Mouse (Mus musculus): ENCODE measurements around the gene Stk24. TPM values are rescaled to one million over a fixed set of nuclear protein-coding genes. Genes with fewer than 3 reads are reported as not detected.
A peak's percentile ranks its signal among the peaks of the same experiment; 100 is the strongest.

Gene Stk24
- polyA plus RNA-seq, 1 experiment from 2014 or later, result 47.7 TPM

DNA sequence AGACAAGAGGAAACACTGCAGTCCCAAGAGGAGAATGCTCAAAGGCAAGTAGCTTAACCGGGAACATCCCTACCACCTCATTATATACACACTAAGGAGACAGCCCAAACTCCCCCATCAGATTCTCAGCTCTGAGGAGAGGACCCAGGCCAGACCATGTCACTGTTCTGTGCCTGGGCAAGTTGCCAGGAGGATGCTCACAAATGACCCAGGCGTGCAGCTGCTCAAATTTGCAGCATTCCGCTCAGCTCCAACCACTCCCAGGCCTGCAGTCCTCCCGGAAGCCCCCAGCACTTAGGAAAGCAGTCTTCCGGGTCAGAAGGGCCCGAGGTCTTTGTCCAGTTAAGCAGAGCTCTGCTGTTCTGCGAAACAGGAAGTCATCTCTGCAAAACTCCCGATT lies 31.6 kb downstream of the Stk24 start:
- 48% methylated on average over 8 of the region's 8 CpGs for WGBS
- H3K4me1 ChIP-seq (replicated peaks), result peaks cover 66% of the 10 kb centered on the region
- no peak overlapping the region for H3K4me3 ChIP-seq (replicated peaks)
- no peaks in the 10 kb centered on the region for H3K27me3 ChIP-seq
- 0 out of 2 replicates have a peak, but pooled peaks have one; percentile 23 for ATAC-seq (ENCODE audit: insufficient number of reproducible peaks, insufficient read depth, low FRiP score, low TSS enrichment, low read depth)
- no peaks in the 10 kb centered on the region for H3K9me3 ChIP-seq
- no peak overlapping the region for H3K27ac ChIP-seq
- H3K9ac ChIP-seq (replicated peaks), result no peak overlapping the region
- H3K4me2 ChIP-seq, result no peak overlapping the region
- H3K36me3 ChIP-seq, result no peaks in the 10 kb centered on the region

DNA sequence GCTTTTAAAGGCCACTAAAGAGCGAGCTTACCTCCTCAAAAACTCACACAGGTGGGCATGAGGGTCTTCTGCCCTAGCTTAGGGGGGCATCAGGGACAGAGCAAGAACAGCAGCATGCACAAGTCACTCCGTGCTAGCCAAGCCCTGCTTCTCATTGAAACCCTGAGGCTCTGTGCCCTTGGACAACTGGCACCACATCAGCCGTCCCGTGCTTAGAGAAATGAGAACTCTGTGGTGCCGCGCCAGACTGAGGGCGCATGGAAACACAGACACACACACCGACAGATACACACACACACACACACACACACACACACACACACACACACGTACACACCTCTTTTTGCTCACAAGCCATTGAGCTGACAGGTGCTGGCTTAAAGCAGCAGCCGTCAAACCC lies 32.7 kb downstream of the Stk24 start:
- Histone ChIP-seq H3K27ac (no peak overlapping the region), H3K4me3 (replicated peaks) (no peak overlapping the region), H3K27me3 (no peaks in the 10 kb centered on the region), H3K9ac (replicated peaks) (no peak overlapping the region), H3K4me2 (no peak overlapping the region), H3K36me3 (no peaks in the 10 kb centered on the region), H3K4me1 (replicated peaks) (peaks cover 63% of the 10 kb centered on the region), H3K9me3 (no peaks in the 10 kb centered on the region)
- WGBS, result 92% methylated on average over 10 of the region's 10 CpGs
- no peak for ATAC-seq (ENCODE audit: insufficient number of reproducible peaks, insufficient read depth, low FRiP score, low TSS enrichment, low read depth)

DNA sequence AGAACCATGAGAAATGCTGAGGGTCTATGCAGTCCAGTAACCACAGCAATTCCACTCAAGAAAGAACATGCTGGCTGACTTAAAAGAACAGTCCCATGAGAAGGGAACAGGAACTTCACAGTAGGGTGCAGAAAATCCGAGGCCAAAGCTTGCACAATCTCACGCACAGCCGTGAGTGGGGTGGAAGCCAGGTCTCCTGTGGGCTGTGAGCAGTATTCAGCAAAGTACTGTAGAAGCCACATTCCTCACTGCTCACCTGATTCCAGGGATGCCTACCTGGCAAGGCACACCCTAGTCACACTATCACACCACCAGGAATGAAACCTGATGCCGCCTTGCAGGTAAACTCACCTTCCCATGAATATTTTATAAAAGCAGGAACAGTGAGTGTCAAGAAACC lies 33.2 kb downstream of the Stk24 start:
- ATAC-seq (ENCODE audit: insufficient number of reproducible peaks, insufficient read depth, low FRiP score, low TSS enrichment, low read depth), result no peak
- no peaks in the 10 kb centered on the region for H3K36me3 ChIP-seq
- no peaks in the 10 kb centered on the region for H3K9me3 ChIP-seq
- no peak overlapping the region for H3K4me2 ChIP-seq
- H3K4me1 ChIP-seq (replicated peaks), result peaks cover 63% of the 10 kb centered on the region
- WGBS, result 79% methylated on average over 4 of the region's 4 CpGs
- H3K9ac ChIP-seq (replicated peaks), result no peak overlapping the region
- no peak overlapping the region for H3K27ac ChIP-seq
- no peaks in the 10 kb centered on the region for H3K27me3 ChIP-seq
- no peak overlapping the region for H3K4me3 ChIP-seq (replicated peaks)

DNA sequence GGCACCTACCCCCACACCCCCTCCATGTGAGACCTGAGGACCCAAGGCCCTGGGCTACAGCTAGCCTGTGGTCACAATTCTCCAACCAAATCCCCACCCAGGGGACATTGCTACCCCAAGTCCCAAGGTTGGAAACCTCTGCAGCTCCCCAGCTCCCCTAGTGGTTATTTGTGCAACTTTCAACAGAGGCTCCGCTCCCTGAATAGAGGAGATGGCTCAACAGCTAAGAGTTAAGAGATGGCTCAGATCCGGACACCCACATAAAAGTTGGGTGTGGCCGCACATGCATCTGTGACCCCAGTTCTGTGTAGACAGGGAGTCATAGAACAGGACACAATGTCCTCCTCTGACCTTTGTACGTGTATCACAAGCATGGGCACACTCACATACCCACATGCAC lies 33.8 kb downstream of the Stk24 start:
- peaks cover 58% of the 10 kb centered on the region for H3K4me1 ChIP-seq (replicated peaks)
- ATAC-seq (ENCODE audit: insufficient number of reproducible peaks, insufficient read depth, low FRiP score, low TSS enrichment, low read depth), result no peak

DNA sequence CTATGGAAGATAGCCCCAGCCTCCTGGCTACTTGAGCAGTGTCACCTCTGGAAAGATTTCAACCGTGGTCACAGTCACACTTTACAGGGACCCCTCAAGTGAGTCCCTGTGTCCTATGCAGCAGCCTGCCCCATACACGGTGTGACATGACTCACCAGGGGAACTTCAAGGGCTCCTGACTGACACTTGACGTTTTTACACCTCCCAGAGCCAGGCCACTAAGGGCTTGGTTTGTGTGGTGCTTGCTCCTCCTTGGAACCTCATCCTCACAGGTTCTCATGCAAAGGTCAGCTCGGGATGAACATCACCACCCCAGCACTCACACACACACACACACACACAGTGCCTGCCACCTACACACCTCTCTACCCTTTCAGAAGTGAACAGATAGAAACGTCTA lies 34.9 kb downstream of the Stk24 start:
- Histone ChIP-seq H3K9me3 (no peaks in the 10 kb centered on the region), H3K27ac (peak overlapping the region; percentile 18; the same call in 1 of the 2 replicates), H3K4me3 (replicated peaks) (no peak overlapping the region), H3K4me1 (replicated peaks) (peaks cover 65% of the 10 kb centered on the region), H3K27me3 (no peaks in the 10 kb centered on the region), H3K4me2 (no peak overlapping the region), H3K36me3 (no peaks in the 10 kb centered on the region), H3K9ac (replicated peaks) (no peak overlapping the region)
- 54% methylated on average over 5 of the region's 5 CpGs for WGBS
- ATAC-seq (ENCODE audit: insufficient number of reproducible peaks, insufficient read depth, low FRiP score, low TSS enrichment, low read depth), result no peak

More for the DNA sequence above, 33.8 kb downstream of the Stk24 start:
- Histone ChIP-seq H3K4me3 (replicated peaks) (no peak overlapping the region), H3K27me3 (no peaks in the 10 kb centered on the region), H3K27ac (no peak overlapping the region), H3K4me2 (no peak overlapping the region), H3K36me3 (no peaks in the 10 kb centered on the region), H3K9me3 (no peaks in the 10 kb centered on the region), H3K9ac (replicated peaks) (no peak overlapping the region)
- 84% methylated on average over 4 of the region's 4 CpGs for WGBS

DNA sequence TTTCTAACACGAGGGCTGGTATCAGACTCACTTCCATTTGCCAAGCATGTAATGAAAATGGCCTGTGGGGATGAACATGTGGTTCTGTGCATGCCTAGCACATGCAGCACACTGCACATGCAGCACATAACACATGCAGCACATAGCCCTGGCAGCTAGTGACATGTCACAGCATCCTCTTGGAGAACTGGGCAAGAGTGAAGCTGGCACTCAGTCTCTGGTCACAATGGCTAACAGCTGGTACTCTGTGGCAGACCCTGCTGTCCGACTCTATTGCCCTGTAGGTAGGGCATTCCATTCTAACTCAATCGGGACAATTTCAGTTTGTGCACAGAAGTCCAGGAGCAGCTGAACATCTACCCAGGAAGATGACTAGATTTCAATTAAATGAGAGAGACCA lies 36.9 kb downstream of the Stk24 start:
- Histone ChIP-seq H3K9me3 (no peaks in the 10 kb centered on the region), H3K4me2 (no peak overlapping the region), H3K36me3 (no peaks in the 10 kb centered on the region), H3K27ac (no peak overlapping the region), H3K4me3 (replicated peaks) (no peak overlapping the region), H3K9ac (replicated peaks) (no peak overlapping the region), H3K27me3 (no peaks in the 10 kb centered on the region), H3K4me1 (replicated peaks) (peaks cover 58% of the 10 kb centered on the region)
- 89% methylated on average over 3 of the region's 3 CpGs for WGBS
- ATAC-seq (ENCODE audit: insufficient number of reproducible peaks, insufficient read depth, low FRiP score, low TSS enrichment, low read depth), result no peak

DNA sequence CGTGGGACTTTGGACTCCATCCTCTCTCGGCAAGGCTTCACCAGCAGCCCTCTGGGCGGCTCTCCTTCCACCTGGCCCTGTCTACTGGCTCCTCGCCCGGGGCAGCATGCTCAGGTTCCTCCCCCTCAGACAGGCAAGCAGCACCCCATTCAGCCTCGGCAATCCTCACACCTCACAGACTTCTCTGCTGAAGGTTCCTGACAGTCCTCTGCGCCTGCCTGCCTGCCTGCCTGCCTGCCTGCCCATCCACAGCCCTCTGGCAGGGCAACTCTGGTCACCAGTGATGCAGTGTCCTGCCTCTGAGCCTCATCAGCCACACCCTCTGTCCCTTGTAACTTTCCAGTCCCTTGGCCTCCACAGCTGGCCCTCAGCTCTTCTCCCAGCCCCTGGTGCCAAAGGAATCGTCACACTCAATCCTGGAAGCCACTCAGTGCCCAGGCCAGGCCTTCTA lies 39.8 kb downstream of the Stk24 start:
- H3K4me2 ChIP-seq, result no peak overlapping the region
- H3K9me3 ChIP-seq, result no peaks in the 10 kb centered on the region
- peaks cover 28% of the 10 kb centered on the region for H3K36me3 ChIP-seq
- peaks cover 37% of the 10 kb centered on the region for H3K4me1 ChIP-seq (replicated peaks)
- no peak overlapping the region for H3K4me3 ChIP-seq (replicated peaks)
- WGBS, result 68% methylated on average over 8 of the region's 8 CpGs
- 0 out of 2 replicates have a peak overlapping the region, but pooled peaks have one; percentile 27 for H3K9ac ChIP-seq (replicated peaks)
- H3K27me3 ChIP-seq, result no peaks in the 10 kb centered on the region
- no peak overlapping the region for H3K27ac ChIP-seq
- no peak for ATAC-seq (ENCODE audit: insufficient number of reproducible peaks, insufficient read depth, low FRiP score, low TSS enrichment, low read depth)

DNA sequence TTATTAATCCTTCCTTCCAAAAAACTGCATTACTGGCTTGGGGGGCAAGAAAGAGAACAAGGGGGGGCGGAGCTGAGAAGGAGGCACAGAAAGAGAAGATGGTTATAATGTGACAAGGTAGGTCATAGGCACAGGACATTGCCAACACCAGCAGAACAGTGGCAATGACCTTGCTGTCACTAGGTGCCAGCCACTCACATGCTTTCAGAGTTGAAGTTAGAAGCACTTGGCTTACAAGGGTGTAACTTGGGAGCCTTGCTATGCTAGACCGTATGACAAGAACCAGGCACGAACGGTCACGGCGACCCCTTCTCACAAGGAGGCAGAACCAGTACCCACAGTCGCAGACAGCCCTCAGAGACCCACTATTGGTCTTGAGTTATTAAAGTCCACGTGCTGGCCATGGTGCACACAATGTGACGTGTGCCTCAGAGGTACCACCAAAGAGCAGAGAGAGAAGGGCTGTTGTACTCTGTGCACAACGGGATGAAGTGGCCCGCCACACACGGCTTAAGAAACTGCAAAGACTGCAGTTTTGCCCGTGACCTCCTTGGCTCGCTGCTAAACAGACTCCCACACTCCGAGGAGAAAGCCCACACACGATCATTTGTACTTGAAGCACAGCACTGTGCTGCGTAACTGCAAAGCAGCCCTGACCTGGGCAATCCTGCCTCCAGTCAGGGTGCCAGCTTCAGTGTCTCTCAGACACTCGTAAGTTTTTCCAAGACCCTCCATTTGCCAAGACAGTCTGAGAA lies 40.8 kb downstream of the Stk24 start:
- WGBS, result 83% methylated on average over 18 of the region's 18 CpGs
- Histone ChIP-seq H3K9me3 (no peaks in the 10 kb centered on the region), H3K4me3 (replicated peaks) (no peak overlapping the region), H3K4me2 (no peak overlapping the region), H3K27ac (no peak overlapping the region), H3K9ac (replicated peaks) (no peak overlapping the region), H3K27me3 (no peaks in the 10 kb centered on the region), H3K36me3 (peaks cover 33% of the 10 kb centered on the region), H3K4me1 (replicated peaks) (peaks cover 29% of the 10 kb centered on the region)
- no peak for ATAC-seq (ENCODE audit: insufficient number of reproducible peaks, insufficient read depth, low FRiP score, low TSS enrichment, low read depth)

DNA sequence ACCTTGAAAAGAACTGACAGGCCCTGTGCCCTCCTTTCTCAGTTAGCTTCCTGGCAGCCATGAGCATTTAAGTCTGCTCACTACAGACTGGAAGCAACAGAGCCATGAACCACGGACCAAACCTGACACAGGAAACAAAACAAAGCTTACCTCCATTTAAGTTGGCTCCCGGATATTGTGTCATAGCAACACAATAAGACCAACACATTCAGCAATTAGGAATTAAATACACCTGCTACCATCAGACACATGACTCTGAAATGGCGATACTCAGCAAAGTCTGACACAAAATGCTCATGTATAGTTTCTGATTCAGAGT lies 49.8 kb downstream of the Stk24 start:
- no peaks in the 10 kb centered on the region for H3K9me3 ChIP-seq
- no peak overlapping the region for H3K27ac ChIP-seq
- no peaks in the 10 kb centered on the region for H3K27me3 ChIP-seq
- no peak for ATAC-seq (ENCODE audit: insufficient number of reproducible peaks, insufficient read depth, low FRiP score, low TSS enrichment, low read depth)
- H3K36me3 ChIP-seq, result peaks cover 15% of the 10 kb centered on the region
- no peak overlapping the region for H3K4me3 ChIP-seq (replicated peaks)
- H3K4me2 ChIP-seq, result no peak overlapping the region
- 84% methylated on average over 3 of the region's 3 CpGs for WGBS
- H3K4me1 ChIP-seq (replicated peaks), result peaks cover 23% of the 10 kb centered on the region
- no peak overlapping the region for H3K9ac ChIP-seq (replicated peaks)

DNA sequence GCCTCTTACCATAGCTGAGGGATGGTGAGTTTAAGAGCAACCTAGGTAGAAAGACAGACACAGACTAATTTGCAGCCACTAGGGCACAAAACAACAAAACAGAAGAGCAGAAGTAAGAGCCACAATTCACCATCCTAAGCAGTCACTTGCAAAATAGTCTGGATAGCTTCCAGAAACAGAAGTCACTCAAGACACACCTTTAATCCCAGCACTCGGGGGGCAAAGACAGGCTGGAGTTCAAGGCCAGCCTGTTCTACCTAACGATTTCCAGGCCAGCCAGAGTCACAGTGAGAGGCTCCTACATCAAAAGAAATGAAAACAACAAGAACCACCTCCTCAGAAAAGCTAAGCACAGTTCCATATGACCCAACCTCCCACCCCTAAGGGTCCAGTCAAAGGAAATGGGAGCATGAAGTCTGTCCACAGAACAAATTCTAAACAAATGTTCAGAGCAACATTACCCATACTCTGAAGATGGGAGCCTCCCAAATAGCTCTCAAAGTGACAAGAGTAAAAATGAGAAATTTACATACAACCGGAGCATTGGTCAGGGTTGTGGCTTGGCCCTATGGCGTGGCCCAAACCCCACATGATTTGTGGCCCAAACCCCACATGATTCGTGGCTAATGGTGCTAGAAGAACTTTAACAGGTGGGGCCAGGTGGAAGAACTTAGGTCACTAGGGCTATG lies 50.3 kb downstream of the Stk24 start:
- Histone ChIP-seq H3K4me3 (replicated peaks) (no peak overlapping the region), H3K27ac (no peak overlapping the region), H3K36me3 (peaks cover 11% of the 10 kb centered on the region), H3K9ac (replicated peaks) (no peak overlapping the region), H3K4me1 (replicated peaks) (peaks cover 23% of the 10 kb centered on the region), H3K9me3 (no peaks in the 10 kb centered on the region), H3K4me2 (no peak overlapping the region), H3K27me3 (no peaks in the 10 kb centered on the region)
- WGBS, result 53% methylated on average over 5 of the region's 5 CpGs
- no peak for ATAC-seq (ENCODE audit: insufficient number of reproducible peaks, insufficient read depth, low FRiP score, low TSS enrichment, low read depth)

DNA sequence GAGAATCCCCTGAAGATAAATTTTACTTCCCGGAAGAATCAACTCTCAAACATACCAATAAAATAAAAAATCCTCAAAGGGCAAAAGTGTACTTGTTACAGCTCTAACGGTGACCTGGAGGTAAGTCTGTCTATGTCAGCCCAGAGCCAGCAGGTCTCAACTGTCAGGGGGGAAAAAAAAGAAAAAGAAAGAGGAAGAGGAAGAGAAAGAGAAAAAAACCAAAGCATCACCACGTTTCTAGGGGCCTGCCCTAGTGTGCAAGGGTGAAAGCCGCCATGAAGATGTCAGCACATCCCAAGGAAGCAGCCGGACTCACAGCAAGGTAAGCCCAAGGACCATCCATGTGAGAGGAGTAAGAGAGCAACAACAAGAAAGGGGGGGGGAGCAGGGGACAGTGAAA lies 50.9 kb downstream of the Stk24 start:
- H3K27me3 ChIP-seq, result no peaks in the 10 kb centered on the region
- WGBS, result 81% methylated on average over 5 of the region's 5 CpGs
- no peak overlapping the region for H3K9ac ChIP-seq (replicated peaks)
- ATAC-seq (ENCODE audit: insufficient number of reproducible peaks, insufficient read depth, low FRiP score, low TSS enrichment, low read depth), result no peak
- H3K4me1 ChIP-seq (replicated peaks), result peaks cover 23% of the 10 kb centered on the region
- H3K4me2 ChIP-seq, result no peak overlapping the region
- H3K4me3 ChIP-seq (replicated peaks), result no peak overlapping the region
- no peak overlapping the region for H3K27ac ChIP-seq
- H3K36me3 ChIP-seq, result peaks cover 9% of the 10 kb centered on the region; the same call in 1 of the 2 replicates
- H3K9me3 ChIP-seq, result no peaks in the 10 kb centered on the region

All from limb, embryonic 12.5 days (tissue).